Mouse (Mus musculus): ENCODE data around the gene Pcif1. TPM values are rescaled to one million over a fixed set of nuclear protein-coding genes. Genes with fewer than 3 reads are reported as not detected.

The Pcif1 gene
- polyA plus RNA-seq, 1 experiment from 2014 or later = 38.4 TPM

DNA sequence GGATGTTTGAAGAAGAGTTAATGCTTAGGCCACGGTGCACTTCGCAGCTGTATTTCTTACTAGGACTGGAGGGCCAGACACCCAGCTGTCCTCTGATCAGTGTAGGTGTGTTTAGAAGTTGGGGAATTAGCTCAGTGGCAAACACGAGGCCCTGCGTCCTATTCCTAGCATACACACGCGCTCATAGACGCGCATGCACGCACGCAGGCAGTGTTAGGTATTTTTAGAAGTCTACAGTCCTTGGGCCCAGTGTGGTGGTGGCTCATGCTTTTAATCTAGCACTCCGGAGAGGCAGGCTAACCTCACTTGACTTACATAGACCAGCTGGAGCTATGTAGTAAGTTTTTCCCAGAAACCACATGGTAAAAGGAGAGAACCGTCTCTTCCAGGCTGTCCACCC is 33.0 kb downstream of the Pcif1 start:
- 1% methylated on average over 12 of the region's 12 CpGs for whole genome bisulfite sequencing (ENCODE audit: insufficient replicate concordance)
- no peak for TF ChIP-seq EP300 (IDR thresholded peaks at IDR 0.05; ENCODE audit: low read depth)
- no peak for TF ChIP-seq CTCF (IDR thresholded peaks at IDR 0.05; ENCODE audit: low read depth)
- Histone ChIP-seq H3K36me3 (replicated peaks; ENCODE audit: insufficient read depth, low read length) (peaks cover 23% of the 10 kb centered on the region), H3K4me3 (ENCODE audit: low read depth, low read length) (peak overlapping the region; percentile 97), H3K27ac (ENCODE audit: low read depth) (peak overlapping the region; percentile 98), H3K4me2 (ENCODE audit: low read depth, low read length) (peak overlapping the region; percentile 92), H3K4me1 (ENCODE audit: insufficient read depth) (peaks cover 40% of the 10 kb centered on the region), H3K27me3 (ENCODE audit: insufficient read depth, low read length) (no peaks in the 10 kb centered on the region), H3K9me3 (ENCODE audit: low read length) (no peaks in the 10 kb centered on the region), H3K9ac (replicated peaks) (peak overlapping the region; percentile 87)
- ATAC-seq = peak; percentile 24
- no peak for DNase-seq

DNA sequence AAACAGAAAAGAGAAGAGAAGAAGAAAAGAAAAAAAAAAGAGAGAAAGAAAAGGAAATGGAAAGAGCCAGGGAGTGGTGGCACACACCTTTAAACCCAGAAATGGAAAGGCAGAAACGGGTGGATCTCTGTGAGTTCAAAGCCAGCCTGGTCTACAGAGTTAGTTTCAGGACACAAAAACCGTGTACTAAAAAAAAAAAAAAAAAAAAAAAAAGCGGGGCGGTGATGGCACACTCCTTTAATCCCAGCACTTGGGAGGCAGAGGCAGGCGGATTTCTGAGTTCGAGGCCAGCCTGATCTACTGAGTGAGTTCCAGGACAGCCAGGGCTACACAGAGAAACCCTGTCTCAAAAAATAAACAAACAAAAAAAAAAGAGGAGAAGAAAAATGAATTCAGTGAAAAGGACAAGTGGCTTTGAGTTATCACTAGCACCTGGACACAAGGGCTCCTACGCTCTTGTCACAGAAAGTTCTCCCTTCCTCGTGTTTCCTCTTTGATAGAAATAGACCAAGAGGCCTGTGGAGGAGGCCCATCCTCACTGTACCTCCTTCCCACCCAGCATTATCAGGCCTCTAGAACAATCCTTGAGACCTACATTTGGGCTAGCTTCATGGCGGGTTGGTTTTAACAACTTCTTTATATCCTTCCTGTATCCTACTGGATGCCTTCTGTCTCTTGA is 33.8 kb downstream of the Pcif1 start:
- WGBS (ENCODE audit: insufficient replicate concordance) = 66% methylated on average over 9 of the region's 9 CpGs
- H3K9ac ChIP-seq (replicated peaks) = no peak overlapping the region; the same call in 1 of the 2 replicates
- no peaks in the 10 kb centered on the region for H3K9me3 ChIP-seq (ENCODE audit: low read length)
- peak overlapping the region; percentile 92 for H3K4me2 ChIP-seq (ENCODE audit: low read depth, low read length)
- DNase-seq = no peak
- TF ChIP-seq EP300 (IDR thresholded peaks at IDR 0.05; ENCODE audit: low read depth) (no peak), CTCF (IDR thresholded peaks at IDR 0.05; ENCODE audit: low read depth) (no peak)
- peaks cover 40% of the 10 kb centered on the region for H3K4me1 ChIP-seq (ENCODE audit: insufficient read depth)
- H3K27ac ChIP-seq (ENCODE audit: low read depth) = peak overlapping the region; percentile 98
- no peak for ATAC-seq
- H3K36me3 ChIP-seq (replicated peaks; ENCODE audit: insufficient read depth, low read length) = peaks cover 16% of the 10 kb centered on the region
- no peaks in the 10 kb centered on the region for H3K27me3 ChIP-seq (ENCODE audit: insufficient read depth, low read length)
- H3K4me3 ChIP-seq (ENCODE audit: low read depth, low read length) = no peak overlapping the region

DNA sequence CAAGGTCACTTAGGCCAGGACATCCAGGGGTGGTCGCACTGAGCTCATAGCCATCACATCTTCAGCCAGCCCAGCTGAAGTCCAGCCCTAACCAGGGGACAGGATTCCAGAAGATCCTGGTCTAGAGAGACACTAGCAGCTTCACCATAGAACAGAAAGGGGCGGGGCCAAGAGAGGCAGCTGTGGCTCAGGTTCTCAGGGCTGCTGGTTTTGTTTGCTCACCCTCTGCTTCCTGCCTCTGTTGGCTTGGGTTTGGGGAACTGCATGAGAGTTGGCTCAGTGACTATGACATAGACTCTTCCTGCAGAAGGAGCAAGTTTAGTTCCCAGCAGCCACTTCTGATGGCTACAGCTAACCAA is 34.3 kb downstream of the Pcif1 start:
- H3K4me3 ChIP-seq (ENCODE audit: low read depth, low read length) = no peak overlapping the region
- 41% methylated on average over 2 of the region's 2 CpGs for WGBS (ENCODE audit: insufficient replicate concordance)
- no peak for TF ChIP-seq EP300 (IDR thresholded peaks at IDR 0.05; ENCODE audit: low read depth)
- TF ChIP-seq CTCF (IDR thresholded peaks at IDR 0.05; ENCODE audit: low read depth) = no peak
- DNase-seq (peak; percentile 73), ATAC-seq (no peak)
- H3K4me2 ChIP-seq (ENCODE audit: low read depth, low read length) = peak overlapping the region; percentile 27; the same call in 1 of the 2 replicates
- peak overlapping the region; percentile 73 for H3K27ac ChIP-seq (ENCODE audit: low read depth)
- H3K36me3 ChIP-seq (replicated peaks; ENCODE audit: insufficient read depth, low read length) = peaks cover 10% of the 10 kb centered on the region
- no peak overlapping the region; the same call in 1 of the 2 replicates for H3K9ac ChIP-seq (replicated peaks)
- H3K27me3 ChIP-seq (ENCODE audit: insufficient read depth, low read length) = no peaks in the 10 kb centered on the region
- no peaks in the 10 kb centered on the region for H3K9me3 ChIP-seq (ENCODE audit: low read length)
- peaks cover 40% of the 10 kb centered on the region for H3K4me1 ChIP-seq (ENCODE audit: insufficient read depth)

DNA sequence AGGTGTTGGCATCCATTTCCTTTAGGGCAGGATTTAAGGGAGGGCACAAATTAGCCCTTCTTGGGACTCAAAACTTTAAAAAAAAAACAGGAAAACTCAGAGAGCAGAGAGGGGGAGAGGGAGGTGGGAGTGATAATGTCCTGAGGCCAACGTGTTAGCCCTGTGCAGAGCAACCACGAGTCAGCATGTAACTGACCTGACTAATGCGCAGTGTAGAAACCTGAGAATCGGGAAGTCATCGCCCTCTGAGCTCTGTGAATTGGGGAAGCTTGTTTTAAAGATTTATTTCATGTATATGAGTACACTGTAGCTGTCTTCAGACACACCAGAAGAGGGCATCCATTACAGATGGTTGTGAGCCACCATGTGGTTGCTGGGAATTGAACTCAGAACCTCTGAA is 37.7 kb downstream of the Pcif1 start:
- TF ChIP-seq EP300 (IDR thresholded peaks at IDR 0.05; ENCODE audit: low read depth) (no peak), CTCF (IDR thresholded peaks at IDR 0.05; ENCODE audit: low read depth) (0 out of 2 replicates have a peak, but pooled peaks have one; percentile 1)
- no peak for ATAC-seq
- Histone ChIP-seq H3K27me3 (ENCODE audit: insufficient read depth, low read length) (no peaks in the 10 kb centered on the region), H3K4me1 (ENCODE audit: insufficient read depth) (peaks cover 25% of the 10 kb centered on the region), H3K4me2 (ENCODE audit: low read depth, low read length) (no peak overlapping the region), H3K4me3 (ENCODE audit: low read depth, low read length) (no peak overlapping the region), H3K36me3 (replicated peaks; ENCODE audit: insufficient read depth, low read length) (peaks cover 3% of the 10 kb centered on the region; the same call in 1 of the 2 replicates), H3K27ac (ENCODE audit: low read depth) (no peak overlapping the region), H3K9me3 (ENCODE audit: low read length) (no peaks in the 10 kb centered on the region), H3K9ac (replicated peaks) (no peak overlapping the region)
- no peak for DNase-seq
- WGBS (ENCODE audit: insufficient replicate concordance) = 45% methylated on average over 5 of the region's 5 CpGs

DNA sequence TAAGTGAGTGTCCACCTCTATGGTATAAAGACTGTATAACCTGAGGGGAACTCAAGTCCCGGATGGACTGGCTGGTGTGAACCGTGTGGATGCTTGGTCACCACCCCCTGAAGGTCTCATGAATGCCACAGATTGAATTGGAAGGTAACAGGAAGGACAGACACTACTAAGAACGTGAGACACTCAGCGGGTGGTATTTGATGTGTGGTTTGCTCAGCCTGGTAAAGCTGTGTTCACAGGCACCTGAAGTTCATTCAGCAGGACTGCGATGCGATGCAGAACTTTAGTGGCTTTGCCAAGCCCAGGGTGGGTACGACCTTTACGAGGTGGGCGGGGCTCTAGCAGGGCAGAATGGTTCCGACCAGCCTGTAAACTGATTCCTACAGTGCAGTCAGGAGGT is 38.3 kb downstream of the Pcif1 start:
- Histone ChIP-seq H3K4me1 (ENCODE audit: insufficient read depth) (peaks cover 20% of the 10 kb centered on the region), H3K27ac (ENCODE audit: low read depth) (no peak overlapping the region), H3K4me3 (ENCODE audit: low read depth, low read length) (no peak overlapping the region), H3K9me3 (ENCODE audit: low read length) (no peaks in the 10 kb centered on the region), H3K27me3 (ENCODE audit: insufficient read depth, low read length) (no peaks in the 10 kb centered on the region), H3K9ac (replicated peaks) (no peak overlapping the region), H3K4me2 (ENCODE audit: low read depth, low read length) (no peak overlapping the region), H3K36me3 (replicated peaks; ENCODE audit: insufficient read depth, low read length) (peaks cover 3% of the 10 kb centered on the region; the same call in 1 of the 2 replicates)
- no peak for DNase-seq
- TF ChIP-seq CTCF (IDR thresholded peaks at IDR 0.05; ENCODE audit: low read depth) (no peak), EP300 (IDR thresholded peaks at IDR 0.05; ENCODE audit: low read depth) (no peak)
- ATAC-seq = no peak
- WGBS (ENCODE audit: insufficient replicate concordance) = 76% methylated on average over 10 of the region's 10 CpGs

DNA sequence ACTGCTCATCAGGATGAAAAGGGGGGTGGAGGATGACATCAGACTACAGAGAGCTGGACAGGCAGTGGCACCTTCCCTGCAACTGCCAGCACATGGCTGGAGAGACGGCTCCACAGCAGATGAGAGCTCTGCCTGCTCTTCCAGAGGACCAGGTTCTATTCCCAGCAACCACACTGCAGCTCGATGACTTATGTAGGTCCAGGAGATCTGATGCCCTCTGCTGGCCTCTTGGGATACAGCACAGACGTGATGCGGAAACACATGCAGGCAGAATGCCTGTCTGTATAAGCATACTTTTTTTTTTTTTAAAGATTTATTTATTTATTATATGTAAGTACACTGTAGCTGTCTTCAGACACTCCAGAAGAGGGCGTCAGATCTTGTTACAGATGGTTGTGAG is 39.2 kb downstream of the Pcif1 start:
- H3K27ac ChIP-seq (ENCODE audit: low read depth) = no peak overlapping the region
- H3K9me3 ChIP-seq (ENCODE audit: low read length) = no peaks in the 10 kb centered on the region
- no peaks in the 10 kb centered on the region for H3K27me3 ChIP-seq (ENCODE audit: insufficient read depth, low read length)
- WGBS (ENCODE audit: insufficient replicate concordance) = 65% methylated on average over 4 of the region's 5 CpGs
- DNase-seq (peak; percentile 49), ATAC-seq (no peak)
- H3K4me2 ChIP-seq (ENCODE audit: low read depth, low read length) = no peak overlapping the region
- H3K4me3 ChIP-seq (ENCODE audit: low read depth, low read length) = no peak overlapping the region
- H3K9ac ChIP-seq (replicated peaks) = no peak overlapping the region
- peaks cover 3% of the 10 kb centered on the region; the same call in 1 of the 2 replicates for H3K36me3 ChIP-seq (replicated peaks; ENCODE audit: insufficient read depth, low read length)
- TF ChIP-seq CTCF (IDR thresholded peaks at IDR 0.05; ENCODE audit: low read depth) (peak; percentile 66), EP300 (IDR thresholded peaks at IDR 0.05; ENCODE audit: low read depth) (no peak)
- H3K4me1 ChIP-seq (ENCODE audit: insufficient read depth) = peaks cover 11% of the 10 kb centered on the region
